Mouse (Mus musculus): ENCODE results near the gene Apobec4. TPM values are rescaled to one million over a fixed set of nuclear protein-coding genes. Genes with fewer than 3 reads are reported as not detected.

Apobec4 gene
- total RNA-seq (2015) (not detected in 2 replicates), total RNA-seq (2017) (not detected in 2 replicates)

- no peak for ATAC-seq (ENCODE audit: poor library complexity, severe bottlenecking)
These were observed at the start of gene Apobec4 for GRCm38 (mm10) chr1:152750312-152750965. Gene Apobec4, plus strand, starts transcription at chr1:152750551.

- no peak for ATAC-seq (ENCODE audit: poor library complexity, severe bottlenecking)
These were observed 49.3 kb upstream of the Apobec4 start for GRCm38 (mm10) chr1:152701066-152701465.

GRCm38 (mm10) chr1:152702920-152703319, 47.4 kb upstream of the Apobec4 start:
- no peak for ATAC-seq (ENCODE audit: poor library complexity, severe bottlenecking)

- ATAC-seq (ENCODE audit: poor library complexity, severe bottlenecking) = no peak
These were observed 46.4 kb upstream of the Apobec4 start for GRCm38 (mm10) chr1:152703941-152704340.

- ATAC-seq (ENCODE audit: poor library complexity, severe bottlenecking) = no peak
These were observed 42.8 kb upstream of the Apobec4 start for GRCm38 (mm10) chr1:152707560-152707959.

- no peak for ATAC-seq (ENCODE audit: poor library complexity, severe bottlenecking)
These were observed 39.3 kb upstream of the Apobec4 start for GRCm38 (mm10) chr1:152711037-152711436.

- ATAC-seq (ENCODE audit: poor library complexity, severe bottlenecking) = no peak
These were observed 36.4 kb upstream of the Apobec4 start for GRCm38 (mm10) chr1:152713924-152714323.

- no peak for ATAC-seq (ENCODE audit: poor library complexity, severe bottlenecking)
These were observed 35.9 kb upstream of the Apobec4 start for GRCm38 (mm10) chr1:152714405-152714804.

- no peak for ATAC-seq (ENCODE audit: poor library complexity, severe bottlenecking)
These were observed 33.0 kb upstream of the Apobec4 start for GRCm38 (mm10) chr1:152717329-152717728.

GRCm38 (mm10) chr1:152718200-152718599, 32.2 kb upstream of the Apobec4 start:
- ATAC-seq (ENCODE audit: poor library complexity, severe bottlenecking) = no peak

- ATAC-seq (ENCODE audit: poor library complexity, severe bottlenecking) = peak; percentile 62
These were observed 29.4 kb upstream of the Apobec4 start for GRCm38 (mm10) chr1:152720969-152721368.

GRCm38 (mm10) chr1:152721535-152722198, 28.7 kb upstream of the Apobec4 start:
- ATAC-seq (ENCODE audit: poor library complexity, severe bottlenecking) = no peak

- peak; percentile 67 for ATAC-seq (ENCODE audit: poor library complexity, severe bottlenecking)
These were observed 26.1 kb upstream of the Apobec4 start for GRCm38 (mm10) chr1:152724286-152724685.

- no peak for ATAC-seq (ENCODE audit: poor library complexity, severe bottlenecking)
These were observed 24.3 kb upstream of the Apobec4 start for GRCm38 (mm10) chr1:152726095-152726494.

GRCm38 (mm10) chr1:152727604-152728236, 22.6 kb upstream of the Apobec4 start:
- ATAC-seq (ENCODE audit: poor library complexity, severe bottlenecking) = no peak

GRCm38 (mm10) chr1:152738793-152739192, 11.6 kb upstream of the Apobec4 start:
- ATAC-seq (ENCODE audit: poor library complexity, severe bottlenecking) = no peak

GRCm38 (mm10) chr1:152739374-152739773, 11.0 kb upstream of the Apobec4 start:
- ATAC-seq (ENCODE audit: poor library complexity, severe bottlenecking) = no peak

GRCm38 (mm10) chr1:152743095-152743826, 7.1 kb upstream of the Apobec4 start:
- ATAC-seq (ENCODE audit: poor library complexity, severe bottlenecking) = no peak

GRCm38 (mm10) chr1:152746426-152746825, 3.9 kb upstream of the Apobec4 start:
- peak; percentile 91 for ATAC-seq (ENCODE audit: poor library complexity, severe bottlenecking)

GRCm38 (mm10) chr1:152749276-152749675, 1.1 kb upstream of the Apobec4 start:
- no peak for ATAC-seq (ENCODE audit: poor library complexity, severe bottlenecking)

GRCm38 (mm10) chr1:152761791-152762190, 11.4 kb downstream of the Apobec4 start:
- no peak for ATAC-seq (ENCODE audit: poor library complexity, severe bottlenecking)

Data from megakaryocyte, adult 5-6 weeks (primary cell).